Mouse (Mus musculus) bone marrow macrophage, adult 2 months (primary cell): ENCODE data around the gene Mcrs1. TPM values are rescaled to one million over a fixed set of nuclear protein-coding genes. Genes with fewer than 3 reads are reported as not detected.
A peak's percentile ranks its signal among the peaks of the same experiment; 100 is the strongest.

ENCODE experiments used
- H3K27ac ChIP-seq: 2 replicates; pipeline ENCODE4 v1.5.1; 2012; ENCODE audit warnings: low read depth, low read length; ENCODE audit not compliant: insufficient read depth
- H3K4me1 ChIP-seq: 2 replicates; pipeline ENCODE4 v1.6.1; 2012; ENCODE audit warnings: low read length; ENCODE audit not compliant: control insufficient read depth, insufficient read depth
- H3K4me3 ChIP-seq: 2 replicates; pipeline ENCODE4 v1.5.1; 2012; ENCODE audit warnings: mild to moderate bottlenecking, low read length, moderate library complexity; ENCODE audit not compliant: insufficient read depth
- CTCF ChIP-seq: IDR thresholded peaks from 2 replicates; pipeline ENCODE4 v1.5.1; 2012; ENCODE audit warnings: low read depth, mild to moderate bottlenecking, low read length, moderate library complexity
- POLR2A ChIP-seq: IDR thresholded peaks from 2 replicates; pipeline ENCODE4 v1.6.1; 2012; ENCODE audit warnings: mild to moderate bottlenecking, low read depth, low read length, borderline replicate concordance
- polyA plus RNA-seq: library from polyadenylated mRNA; stranded (reverse); fragments of >200 nt; gene quantifications from 2 replicates; pipeline ENCODE4 v1.2.4, GENCODE M21; 2012; ENCODE audit not compliant: missing spikeins, insufficient read depth, insufficient read length

The Mcrs1 gene
- polyA plus RNA-seq: 29.4 and 29.9 TPM in 2 replicates

DNA sequence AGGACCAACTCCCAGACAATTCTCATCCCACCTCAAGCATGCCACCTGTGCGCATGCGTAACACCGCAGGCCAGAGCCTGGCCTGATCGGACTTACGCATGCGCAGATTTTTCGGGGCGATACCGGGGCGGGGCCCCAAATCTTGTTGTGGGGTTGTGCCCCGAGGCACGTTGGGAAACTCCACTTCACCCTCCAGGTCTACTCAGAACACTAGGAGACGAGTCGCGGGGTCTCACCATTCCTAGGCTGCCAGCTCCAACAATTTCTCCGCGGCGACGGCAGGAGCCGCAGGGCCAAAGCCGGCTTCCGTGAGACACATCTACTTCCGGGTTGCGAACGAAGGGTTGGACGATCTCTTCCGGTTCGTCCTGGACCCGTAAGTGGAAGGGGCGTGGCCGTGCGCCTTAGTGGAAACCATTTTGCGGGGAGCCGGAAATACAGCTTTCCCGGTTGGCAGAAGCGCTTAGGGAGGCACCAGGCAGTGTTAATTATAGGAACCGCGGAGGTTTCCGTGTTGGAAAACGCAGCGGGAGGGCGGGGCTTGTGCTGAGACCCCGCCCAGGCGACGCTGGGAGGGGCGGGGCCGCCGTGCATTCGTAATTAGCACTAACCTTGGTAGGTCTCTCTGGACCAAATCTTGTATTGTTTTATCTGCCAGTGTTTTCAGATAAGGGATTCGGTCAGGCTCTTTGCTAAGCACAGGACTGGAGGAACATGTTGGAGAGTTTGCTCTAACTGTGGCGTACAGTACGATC lies at the start of gene Mcrs1:
Gene Mcrs1, minus strand, starts transcription at position 336 of the 755 bp plus-strand sequence.
- peak within 1 kb of the TSS; percentile 76 for H3K4me3 ChIP-seq
- peak within 1 kb of the TSS; percentile 96 for H3K27ac ChIP-seq
- no peak for TF ChIP-seq CTCF
- TF ChIP-seq POLR2A: no peak; the same call in 1 of the 2 replicates
- peaks cover 15% of the 10 kb centered on the region for H3K4me1 ChIP-seq

DNA sequence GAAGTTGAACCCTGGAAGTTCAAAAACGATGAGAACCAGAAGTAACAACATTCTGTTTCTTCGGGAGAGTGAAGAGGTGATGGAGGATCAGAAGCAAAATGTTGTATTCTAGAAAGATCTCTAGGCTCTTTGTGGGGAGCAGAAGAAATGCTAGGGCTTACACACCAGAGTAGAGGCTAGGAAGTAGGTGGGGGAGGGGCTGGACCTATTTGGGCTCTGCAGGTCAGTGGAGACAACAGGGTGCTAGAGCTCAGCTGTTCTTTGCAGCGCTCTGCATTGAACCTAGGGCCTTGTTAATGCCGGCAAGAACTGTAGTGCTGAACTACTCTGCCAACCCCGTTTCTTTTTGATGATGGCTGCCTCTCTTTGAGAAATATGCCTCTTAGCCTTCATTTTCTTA lies 44.5 kb upstream of the Mcrs1 start:
- Histone ChIP-seq H3K4me1 (peaks cover 10% of the 10 kb centered on the region), H3K27ac (no peak overlapping the region), H3K4me3 (no peak overlapping the region)
- TF ChIP-seq CTCF (no peak), POLR2A (no peak)

DNA sequence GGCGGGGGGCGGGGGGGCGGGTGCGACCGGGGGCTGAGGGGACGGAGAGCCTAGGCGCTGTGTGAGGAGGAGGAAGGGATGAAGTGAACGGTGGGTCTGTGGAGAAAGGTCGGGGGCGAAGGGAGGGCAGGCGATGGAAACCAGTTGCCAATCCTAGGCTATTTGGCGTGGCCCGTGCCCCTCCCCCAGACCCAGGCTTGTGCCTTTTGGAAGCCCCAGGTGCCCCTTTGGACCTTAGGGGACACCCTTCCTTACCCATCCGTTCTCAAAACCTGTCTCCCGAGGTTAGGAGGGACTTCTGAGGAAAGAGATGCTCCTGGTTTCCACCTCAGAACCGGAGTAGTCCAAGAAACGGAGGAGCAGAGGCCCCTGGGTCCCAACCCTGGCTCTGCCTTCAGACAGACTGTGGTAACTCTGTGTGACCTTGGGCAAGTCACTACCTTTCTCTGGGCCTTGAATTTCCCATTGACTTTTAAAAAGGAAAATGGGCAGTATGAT lies 43.8 kb upstream of the Mcrs1 start, which contains the start of gene Fam186b:
Gene Fam186b, minus strand, starts transcription at position 405 of the 498 bp plus-strand sequence.
- TF ChIP-seq POLR2A (no peak), CTCF (no peak)
- H3K27ac ChIP-seq: no peak within 1 kb of the TSS
- H3K4me3 ChIP-seq: peak within 1 kb of the TSS; percentile 69
- H3K4me1 ChIP-seq: peaks cover 10% of the 10 kb centered on the region

DNA sequence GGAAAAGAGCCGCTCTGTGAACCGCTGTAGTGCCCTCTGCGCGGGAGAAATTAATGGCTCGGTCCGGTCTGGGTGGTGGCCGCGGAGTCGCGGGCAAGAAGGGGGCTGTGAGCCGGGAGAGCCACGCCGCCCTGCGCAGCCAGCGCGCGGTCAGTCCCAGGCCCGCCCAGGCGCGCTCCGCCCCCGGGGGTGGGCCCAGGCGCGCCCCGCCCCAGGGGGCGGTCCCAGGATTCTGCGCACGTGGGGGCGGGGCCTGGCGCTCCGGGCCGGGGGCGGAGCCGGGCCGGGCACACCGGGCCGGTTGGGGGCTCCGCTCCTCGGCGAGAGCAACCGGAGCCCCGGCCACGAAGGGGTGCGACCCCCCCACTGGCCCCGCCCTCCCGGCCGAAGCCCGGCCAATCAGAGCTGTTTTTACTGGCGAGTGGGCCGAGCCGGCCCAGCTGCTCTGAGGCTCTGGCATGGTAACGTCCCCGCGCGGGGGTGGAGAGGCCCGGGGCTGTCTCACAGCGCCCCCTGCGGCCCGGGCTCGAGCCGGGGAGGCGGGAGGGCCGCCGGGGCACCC lies 43.1 kb upstream of the Mcrs1 start, which contains the start of gene Prpf40b:
Gene Prpf40b, plus strand, starts transcription at position 275 of the 562 bp plus-strand sequence.
- Histone ChIP-seq H3K4me1 (peaks cover 10% of the 10 kb centered on the region), H3K4me3 (peak within 1 kb of the TSS; percentile 69), H3K27ac (no peak within 1 kb of the TSS)
- no peak for TF ChIP-seq POLR2A
- TF ChIP-seq CTCF: no peak

DNA sequence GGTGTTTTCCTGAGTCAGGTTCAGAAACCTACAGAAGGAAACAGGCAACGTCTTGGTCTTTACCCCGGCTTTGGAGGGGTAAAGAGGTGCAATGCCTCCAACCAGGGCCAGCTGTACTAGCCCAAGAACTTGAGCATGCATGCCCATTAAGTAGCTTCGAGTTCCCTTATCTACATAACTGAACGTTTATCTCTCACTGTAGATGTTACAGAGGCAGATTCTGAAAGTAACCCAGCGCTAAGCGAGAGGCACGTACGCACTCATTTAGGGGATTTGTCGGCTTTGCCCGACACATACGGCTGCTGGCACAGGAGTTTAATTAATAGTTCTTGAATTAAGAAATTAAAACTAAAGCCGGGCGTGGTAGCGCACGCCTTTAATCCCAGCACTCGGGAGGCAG lies 42.5 kb upstream of the Mcrs1 start:
- H3K27ac ChIP-seq: no peak overlapping the region
- peak overlapping the region; percentile 69 for H3K4me3 ChIP-seq
- no peak for TF ChIP-seq POLR2A
- no peak for TF ChIP-seq CTCF
- H3K4me1 ChIP-seq: peaks cover 10% of the 10 kb centered on the region

DNA sequence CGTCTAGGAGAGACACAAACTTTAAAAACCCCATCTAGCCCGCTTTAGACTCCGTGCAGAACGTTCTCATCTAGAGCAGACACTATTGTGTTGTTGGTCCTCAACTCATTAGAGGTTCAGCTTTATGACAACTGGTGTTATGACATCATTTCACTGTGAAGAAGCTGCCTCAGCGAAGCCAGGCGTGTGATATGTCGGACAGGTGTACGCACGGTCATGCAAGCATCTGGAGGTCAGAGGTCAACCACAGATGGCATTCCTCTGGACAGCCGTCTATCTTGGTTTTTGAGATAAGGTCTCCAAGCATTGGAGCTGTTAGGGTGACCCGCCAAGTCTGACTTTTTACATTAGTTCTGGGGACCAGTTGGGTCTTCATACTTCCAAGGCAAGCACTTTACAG lies 38.8 kb upstream of the Mcrs1 start:
- H3K27ac ChIP-seq: no peak overlapping the region
- TF ChIP-seq CTCF (no peak), POLR2A (no peak)
- no peak overlapping the region for H3K4me3 ChIP-seq
- H3K4me1 ChIP-seq: peaks cover 6% of the 10 kb centered on the region

DNA sequence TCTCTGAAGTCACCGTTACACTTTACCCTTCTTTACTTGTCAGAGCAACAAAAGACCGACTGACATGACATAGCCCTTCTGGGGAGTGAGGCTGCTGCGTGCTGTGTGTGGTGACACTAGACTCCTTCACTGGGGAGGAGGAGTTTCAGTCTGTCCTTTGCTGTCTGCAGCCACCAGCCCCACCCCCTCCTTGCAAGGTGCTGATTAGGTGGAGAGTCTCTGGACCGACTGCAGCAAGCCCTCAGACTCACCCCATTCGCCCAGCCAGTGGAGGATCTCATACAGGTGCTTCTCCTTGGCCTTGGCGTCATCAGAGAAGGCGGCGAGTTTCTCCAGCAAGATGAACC lies 33.4 kb upstream of the Mcrs1 start:
- Histone ChIP-seq H3K27ac (no peak overlapping the region), H3K4me3 (no peak overlapping the region), H3K4me1 (peaks cover 12% of the 10 kb centered on the region)
- TF ChIP-seq POLR2A: no peak
- no peak for TF ChIP-seq CTCF

DNA sequence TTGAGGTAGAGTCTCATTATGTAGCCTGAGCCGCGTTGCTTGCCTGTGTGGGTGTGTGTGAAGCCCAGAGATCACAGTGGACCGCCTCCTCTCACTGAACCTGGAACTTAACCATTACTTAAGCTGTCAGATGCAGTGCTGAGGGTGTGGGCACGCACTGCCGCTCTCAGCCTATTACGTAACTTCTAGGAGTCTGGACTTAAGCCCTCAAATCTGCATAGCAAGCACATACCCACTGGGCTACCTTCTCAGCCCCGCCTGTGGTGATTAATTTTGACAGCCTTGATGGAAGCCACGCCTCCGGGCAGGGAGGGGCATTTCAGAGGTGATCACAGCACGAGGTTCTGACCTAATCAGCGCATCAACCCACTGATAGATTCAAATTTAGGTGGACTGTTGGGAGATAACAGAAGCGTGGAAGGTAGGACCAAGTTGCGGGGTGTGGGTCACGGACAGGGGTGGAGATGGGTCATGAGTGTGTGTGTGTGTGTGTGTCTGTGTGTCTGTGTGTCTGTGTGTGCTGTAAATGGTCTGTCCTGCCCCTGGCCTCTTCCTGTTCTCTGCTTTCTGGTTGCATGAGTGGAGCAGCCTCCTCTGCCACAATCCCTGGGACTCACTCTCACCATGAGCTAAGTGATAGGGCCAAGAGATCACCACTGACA lies 32.9 kb upstream of the Mcrs1 start:
- H3K4me1 ChIP-seq: peaks cover 12% of the 10 kb centered on the region
- TF ChIP-seq POLR2A (no peak), CTCF (no peak)
- no peak overlapping the region for H3K27ac ChIP-seq
- H3K4me3 ChIP-seq: no peak overlapping the region

DNA sequence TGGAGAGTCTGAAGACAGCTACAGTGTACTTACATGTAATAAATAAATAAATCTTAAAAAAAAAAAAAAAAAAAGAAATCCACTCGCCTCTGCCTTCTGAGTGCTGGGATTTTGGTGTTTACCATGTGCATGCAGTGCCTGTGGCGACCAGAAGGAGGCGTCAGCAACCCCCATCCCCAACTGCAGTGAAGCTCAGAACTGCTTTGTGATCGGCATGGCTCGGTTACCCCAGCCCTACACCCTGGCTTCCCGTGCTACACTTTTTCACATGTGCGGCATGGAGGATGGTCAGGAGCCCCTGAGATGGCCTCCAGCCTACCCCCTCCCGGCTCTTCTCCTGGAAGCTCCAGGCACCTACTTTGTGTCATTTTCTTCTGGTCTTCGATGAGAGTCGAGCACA lies 31.7 kb upstream of the Mcrs1 start:
- TF ChIP-seq CTCF: no peak
- no peak for TF ChIP-seq POLR2A
- H3K4me1 ChIP-seq: peaks cover 12% of the 10 kb centered on the region

More for the DNA sequence above, 31.7 kb upstream of the Mcrs1 start:
- Histone ChIP-seq H3K27ac (no peak overlapping the region), H3K4me3 (no peak overlapping the region)
